Mouse (Mus musculus) lung, adult 18-20 months (tissue): Measurements from ENCODE around the gene Fgfr2.
A peak's percentile ranks its signal among the peaks of the same experiment; 100 is the strongest.
"Not testable (repeated sequence)": the region's sequence is repeated elsewhere in the genome, so short reads cannot be mapped to it uniquely, and the experiment has no call there.

Experiments used
- DNase-seq, 2 experiments: peaks; one replicate each; pipeline ENCODE4 v3.0.0; 2022; ENCODE audit warnings: mixed read lengths in 2 of 2

Fgfr2 gene

GRCm38 (mm10) chr7:130696347-130697234, 2426.6 kb downstream of the Fgfr2 start:
- DNase-seq, result peak in 1 of 2 experiments; percentile 14

- no peak for DNase-seq
Observed at GRCm38 (mm10) chr7:130695669-130696338, 2427.3 kb downstream of the Fgfr2 start.

GRCm38 (mm10) chr7:130693800-130694193, 2429.4 kb downstream of the Fgfr2 start:
- DNase-seq, result no peak

- no peak for DNase-seq
Observed at GRCm38 (mm10) chr7:130692943-130693799, 2430.0 kb downstream of the Fgfr2 start.

- peak in 1 of 2 experiments; percentile 19 for DNase-seq
Observed at GRCm38 (mm10) chr7:130692392-130692942, 2430.7 kb downstream of the Fgfr2 start.

- DNase-seq, result no peak
Observed at GRCm38 (mm10) chr7:130691931-130692330, 2431.2 kb downstream of the Fgfr2 start.

GRCm38 (mm10) chr7:130690869-130691268, 2432.3 kb downstream of the Fgfr2 start:
- DNase-seq, result no peak

- no peak for DNase-seq
Observed at GRCm38 (mm10) chr7:130688601-130689000, 2434.5 kb downstream of the Fgfr2 start.

- DNase-seq, result no peak
Observed at GRCm38 (mm10) chr7:130681798-130682197, 2441.4 kb downstream of the Fgfr2 start.

GRCm38 (mm10) chr7:130678414-130678813, 2444.7 kb downstream of the Fgfr2 start:
- DNase-seq, result no peak

- no peak for DNase-seq
Observed at GRCm38 (mm10) chr7:130677541-130678274, 2445.4 kb downstream of the Fgfr2 start.

GRCm38 (mm10) chr7:130676885-130677540, 2446.1 kb downstream of the Fgfr2 start:
- no peak for DNase-seq

- DNase-seq, result no peak
Observed at GRCm38 (mm10) chr7:130674526-130674925, 2448.6 kb downstream of the Fgfr2 start.

GRCm38 (mm10) chr7:130673169-130674033, 2449.7 kb downstream of the Fgfr2 start:
- DNase-seq, result peak in 1 of 2 experiments; percentile 46

GRCm38 (mm10) chr7:130671301-130671700, 2451.8 kb downstream of the Fgfr2 start:
- peak; percentile 58 to 73 for DNase-seq

GRCm38 (mm10) chr7:130670358-130670757, 2452.8 kb downstream of the Fgfr2 start:
- DNase-seq, result peak; percentile 52 to 65

GRCm38 (mm10) chr7:130669370-130669881, 2453.7 kb downstream of the Fgfr2 start:
- DNase-seq, result no peak

GRCm38 (mm10) chr7:130668729-130669281, 2454.3 kb downstream of the Fgfr2 start:
- DNase-seq, result no peak

- not testable (repeated sequence) for DNase-seq
Observed at GRCm38 (mm10) chr7:130668013-130668412, 2455.1 kb downstream of the Fgfr2 start.

GRCm38 (mm10) chr7:130665358-130665757, 2457.8 kb downstream of the Fgfr2 start:
- no peak for DNase-seq
